Mouse (Mus musculus): ENCODE measurements around the gene Lrrc37a. TPM values are rescaled to one million over a fixed set of nuclear protein-coding genes. Genes with fewer than 3 reads are reported as not detected.

Gene Lrrc37a
- polyA plus RNA-seq (2017; shearing (Covaris generic)): 0.10 TPM

DNA sequence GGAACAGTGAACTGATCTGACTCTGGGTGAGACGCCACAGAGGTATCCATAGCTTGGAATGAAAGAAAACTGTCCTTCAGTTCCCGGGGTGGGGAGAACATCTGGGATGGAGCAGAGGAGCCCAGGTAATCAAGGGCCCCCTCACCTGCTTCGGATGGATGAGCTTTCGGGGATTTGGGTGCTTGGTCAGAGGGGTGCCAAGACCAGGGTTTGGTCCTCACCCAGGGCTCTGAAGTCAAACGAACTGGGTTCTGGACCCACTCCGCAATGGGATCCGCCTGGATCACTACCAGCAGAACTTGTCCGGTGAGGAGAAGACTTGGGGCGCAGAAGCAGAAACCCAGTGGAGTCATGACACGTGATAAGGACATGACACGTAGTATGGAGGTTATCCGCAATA, at the start of gene Lrrc37a:
Gene Lrrc37a (minus strand): TSS at position 101 of the 400 bp plus-strand sequence.

DNA sequence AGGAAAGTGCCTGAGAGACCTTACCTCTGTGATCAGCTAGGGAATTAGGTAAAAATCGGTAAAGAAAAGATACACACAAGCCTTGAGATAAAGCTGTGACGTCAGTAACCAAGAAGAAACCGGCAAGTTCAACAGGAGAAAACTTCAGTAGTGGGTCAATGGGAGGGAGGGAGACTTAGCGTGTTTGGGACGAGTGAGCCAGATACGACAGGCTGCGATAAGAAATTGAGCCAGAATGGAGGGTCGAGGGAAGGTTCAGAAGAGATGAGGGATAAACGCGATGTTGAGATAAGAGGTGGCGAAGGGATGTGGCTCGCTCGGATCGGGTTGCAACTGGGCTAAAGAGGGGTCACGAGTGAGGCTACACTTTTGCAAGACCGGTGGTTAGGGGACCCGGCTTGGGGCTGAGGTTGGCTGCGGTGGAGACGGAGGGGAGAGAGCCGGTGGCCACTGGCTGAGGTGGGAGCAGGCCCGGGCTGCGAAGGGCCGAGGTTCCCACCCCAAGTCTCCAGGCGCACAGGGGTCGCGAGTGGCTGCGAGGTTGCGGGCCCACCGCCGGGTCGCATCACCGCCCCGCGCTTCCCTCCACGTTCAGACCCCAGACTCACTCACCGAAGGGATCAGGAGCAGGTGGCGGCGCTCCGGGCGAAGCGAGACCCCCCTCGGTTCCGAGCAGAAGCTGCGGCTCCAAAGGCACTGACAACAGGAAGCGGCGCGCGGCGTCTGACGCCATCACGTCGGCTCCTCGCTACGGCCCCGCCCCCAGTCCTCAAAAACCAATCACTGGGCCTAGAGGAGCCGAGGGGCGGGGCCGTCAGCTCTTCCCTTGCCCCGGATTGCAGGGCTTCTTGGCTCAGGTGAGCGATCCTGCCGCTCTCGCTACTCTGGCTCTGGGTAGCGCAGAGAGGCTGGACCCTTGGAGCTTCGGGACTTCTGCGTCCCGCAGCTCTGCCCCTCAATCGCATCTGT, 92.1 kb downstream of the Lrrc37a start, which contains the start of gene Plekhm1:
Gene Plekhm1 (minus strand): TSS at position 707 of the 969 bp plus-strand sequence.

Other genes starting within 250 kb of the Lrrc37a start
- gene Map3k14, start 237.1 kb downstream of the Lrrc37a start, polyA plus RNA-seq (2017; shearing (Covaris generic)): 160 TPM
- 49.0 TPM for gene Arhgap27, start 140.9 kb downstream of the Lrrc37a start, polyA plus RNA-seq (2017; shearing (Covaris generic))
- gene Plekhm1, start 91.9 kb downstream of the Lrrc37a start, polyA plus RNA-seq (2017; shearing (Covaris generic)): 24.9 TPM
- 0.11 TPM for gene Gm884, start 116.5 kb upstream of the Lrrc37a start, polyA plus RNA-seq (2017; shearing (Covaris generic))
- not detected for gene Lyzl6, start 134.3 kb upstream of the Lrrc37a start, polyA plus RNA-seq (2017; shearing (Covaris generic))
- gene Rprml, start 145.0 kb upstream of the Lrrc37a start, polyA plus RNA-seq (2017; shearing (Covaris generic)): not detected
- gene Gosr2, start 193.3 kb upstream of the Lrrc37a start, polyA plus RNA-seq (2017; shearing (Covaris generic)): 113 TPM
- gene Wnt9b, start 245.2 kb upstream of the Lrrc37a start, polyA plus RNA-seq (2017; shearing (Covaris generic)): not detected

All from effector memory CD4-positive, alpha-beta T cell, adult 7 months (primary cell).